Mouse (Mus musculus): Measurements from ENCODE around the gene Pih1d3. TPM values are rescaled to one million over a fixed set of nuclear protein-coding genes. Genes with fewer than 3 reads are reported as not detected.

The Pih1d3 gene
- polyA plus RNA-seq (2012; rRNA removed): not detected in 2 replicates

DNA sequence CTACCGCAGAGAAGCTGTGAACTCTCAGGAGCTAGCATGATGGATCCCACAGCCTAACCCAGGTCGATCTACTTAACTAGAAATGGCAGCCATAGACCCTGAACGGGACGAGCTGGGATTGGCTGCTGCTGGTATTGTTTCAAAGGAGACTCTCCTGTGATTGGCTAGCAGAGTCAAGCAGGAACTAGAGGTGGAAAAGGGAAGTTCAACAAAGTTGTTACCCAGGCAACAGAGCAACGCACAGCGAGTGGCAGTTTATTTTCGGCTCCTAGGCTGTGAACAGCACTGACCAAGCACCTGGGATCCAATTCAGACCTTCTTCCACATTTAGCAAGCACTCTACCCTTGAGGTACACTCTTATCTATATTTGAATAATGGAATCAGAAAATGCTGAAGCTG, at the start of gene Pih1d3, which contains the start of gene 4931428L18Rik:
TSS of gene Pih1d3 (plus strand) at position 275 of the 400 bp plus-strand sequence.
TSS of gene 4931428L18Rik (minus strand) at position 121 of the 400 bp plus-strand sequence.

GRCm38 (mm10) chr1:31176101-31176500, 46.5 kb upstream of the Pih1d3 start, which contains the start of gene Lgsn:
Gene Lgsn, plus strand, starts transcription at chr1:31176401.

Other genes with a start within 250 kb of the Pih1d3 start
- not detected in 2 replicates for gene AC153137.1, start 244.9 kb upstream of the Pih1d3 start, polyA plus RNA-seq (2012; rRNA removed)
- not detected in 2 replicates for gene Lgsn, start 46.4 kb upstream of the Pih1d3 start, polyA plus RNA-seq (2012; rRNA removed)
- not detected in 2 replicates for gene 4931428L18Rik, start 154 bp upstream of the Pih1d3 start, polyA plus RNA-seq (2012; rRNA removed)